In the genomic region with DNA sequence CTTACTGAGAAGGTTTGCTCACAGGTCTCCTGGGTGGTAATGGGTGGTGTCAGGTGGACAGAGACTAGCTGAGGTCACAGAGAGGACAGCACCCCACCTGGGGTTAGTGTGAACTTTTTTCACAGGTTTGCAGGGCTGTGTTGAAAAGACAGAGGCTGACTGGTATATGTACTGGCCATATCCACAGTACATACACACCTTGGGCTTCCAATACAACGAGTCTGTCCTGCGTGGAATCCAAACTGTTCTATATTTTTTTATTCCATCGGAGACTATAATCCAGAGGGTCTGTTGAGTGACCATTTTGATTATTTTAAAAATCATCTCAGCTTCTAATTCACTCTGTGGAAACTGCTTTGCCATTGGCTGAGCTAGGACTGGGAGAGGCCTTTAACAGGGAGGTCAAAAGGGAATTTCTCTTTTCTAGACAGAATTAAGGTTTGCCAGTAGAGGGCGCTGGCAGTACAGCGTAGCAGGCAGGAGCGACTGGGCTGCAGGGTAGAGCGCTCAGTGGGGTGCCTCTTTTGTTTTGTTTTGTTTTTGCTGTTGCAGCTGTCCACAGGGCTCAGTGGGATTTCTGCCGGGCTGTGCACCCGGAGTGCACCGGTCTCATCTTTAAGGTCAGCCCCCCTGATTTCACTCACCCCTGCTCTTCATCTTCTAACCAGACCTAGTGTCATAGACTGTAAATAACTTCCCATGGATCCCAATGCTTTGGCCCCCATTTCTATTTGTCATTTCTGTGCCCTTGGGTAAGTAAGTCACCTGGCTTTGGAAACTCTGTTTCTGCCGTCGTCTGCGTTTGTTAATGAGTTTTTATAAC, we compare ENCODE assay signal across 8 mouse cellular contexts. TPM values are rescaled to one million over a fixed set of nuclear protein-coding genes. Genes with fewer than 3 reads are reported as not detected.
A peak's percentile ranks its signal among the peaks of the same experiment; 100 is the strongest.
DNase-seq lines count a peak whose midpoint lies in the region; ATAC-seq and TF ChIP-seq lines count a peak whose summit lies in the region.

No protein-coding gene starts in this region.

- peak overlapping the region; percentile 51; the same call in 1 of the 2 replicates for H3K4me2 ChIP-seq in CH12.LX (ENCODE audit: insufficient read depth, low read depth, poor library complexity, severe bottlenecking)
- H3K4me2 ChIP-seq in lung, embryonic 14.5 days: peak overlapping the region; percentile 42

- H3K27me3 ChIP-seq in CH12.LX (replicated peaks): peaks cover 5% of the 10 kb centered on the region
- no peaks in the 10 kb centered on the region for H3K27me3 ChIP-seq in lung, embryonic 14.5 days (ENCODE audit: insufficient read depth, low read length)

- H3K4me1 ChIP-seq in CH12.LX (ENCODE audit: control insufficient read depth in 1 of 2, insufficient read depth in 2 of 2): peaks cover 0 to 3% of the 10 kb centered on the region in 2 experiments; a peak in 1 of 4 replicates
- H3K4me1 ChIP-seq in embryonic fibroblast, embryonic 13.5 days (ENCODE audit: control insufficient read depth, insufficient read depth, low read length): no peaks in the 10 kb centered on the region; the same call in 1 of the 2 replicates
- no peaks in the 10 kb centered on the region for H3K4me1 ChIP-seq in lung, embryonic 14.5 days (ENCODE audit: insufficient read depth)

- TF ChIP-seq RAD21 in CH12.LX (IDR thresholded peaks at IDR 0.05; ENCODE audit: low read depth, low read length): peak; percentile 66

- in situ Hi-C loops in CH12.LX (cut with MboI; ENCODE audit: low pct_ligation_motif_present, low pct_unique_long_range_greater_than_20kb, low sequenced_read_pairs): no loop called here

- no peaks in the 10 kb centered on the region for H3K36me3 ChIP-seq in CH12.LX (replicated peaks in 1 of 2; ENCODE audit: control insufficient read depth in 1 of 2, insufficient read depth in 1 of 2, low read length in 1 of 2)
- H3K36me3 ChIP-seq in lung, embryonic 14.5 days (ENCODE audit: insufficient read depth): no peaks in the 10 kb centered on the region

- TF ChIP-seq POLR2A in CH12.LX (IDR thresholded peaks at IDR 0.05; ENCODE audit: low read depth, low read length): no peak
- TF ChIP-seq POLR2A in brain, embryonic 14.5 days (IDR thresholded peaks at IDR 0.05; ENCODE audit: borderline replicate concordance, extremely low read depth, insufficient read depth, insufficient read length, poor library complexity, severe bottlenecking): no peak
- TF ChIP-seq POLR2A in embryonic fibroblast, embryonic 13.5 days (IDR thresholded peaks at IDR 0.05; ENCODE audit: low read depth, low read length): no peak

- dilution Hi-C loops in CH12.LX (cut with MboI; ENCODE audit: extremely low pct_ligation_motif_present, extremely low pct_unique_long_range_greater_than_20kb, low sequenced_read_pairs): no loop called here

- 21% methylated on average over 13 of the region's 13 CpGs for WGBS in lung, embryonic 14.5 days

- peak; percentile 56 to 75 for TF ChIP-seq CTCF in CH12.LX (conservative IDR thresholded peaks at IDR 0.05 in 1 of 2, IDR thresholded peaks at IDR 0.05 in 1 of 2; ENCODE audit: low read depth in 2 of 2, low read length in 2 of 2)
- TF ChIP-seq CTCF in brain, embryonic 14.5 days (IDR thresholded peaks at IDR 0.05; ENCODE audit: borderline replicate concordance, extremely low read depth, insufficient read depth, insufficient read length): peak; percentile 87
- peak; percentile 54; the same call in 1 of the 2 replicates for TF ChIP-seq CTCF in embryonic fibroblast, embryonic 13.5 days (IDR thresholded peaks at IDR 0.05; ENCODE audit: borderline replicate concordance, insufficient read depth, low read length)
- TF ChIP-seq CTCF in lung, embryonic 14.5 days (IDR thresholded peaks at IDR 0.05; ENCODE audit: low read depth): peak; percentile 78

- no peak overlapping the region for H3K9ac ChIP-seq in CH12.LX (ENCODE audit: insufficient read depth, low read depth)
- H3K9ac ChIP-seq in lung, embryonic 14.5 days: no peak overlapping the region

- no peaks in the 10 kb centered on the region for H3K9me3 ChIP-seq in CH12.LX (replicated peaks; ENCODE audit: low read length)
- no peaks in the 10 kb centered on the region for H3K9me3 ChIP-seq in lung, embryonic 14.5 days (ENCODE audit: low read depth, low read length)

- peak; percentile 65 for DNase-seq in CH12.LX (ENCODE audit: extremely low read depth)
- DNase-seq in brain, embryonic 14.5 days (ENCODE audit: low read depth): peak; percentile 87
- DNase-seq in heart, postnatal 36 days: peak; percentile 27 to 34
- peak; percentile 37 to 87 for DNase-seq in layer of hippocampus, adult 18-20 months (ENCODE audit: low spot score in 2 of 2)
- DNase-seq in lung, embryonic 14.5 days: peak; percentile 88
- peak; percentile 17 for DNase-seq in ovary, adult 18-20 months (ENCODE audit: low spot score)
- peak; percentile 6 to 22 for DNase-seq in thymus, postnatal 36 days

- no peak overlapping the region for H3K4me3 ChIP-seq in CH12.LX (replicated peaks in 1 of 3; ENCODE audit: low read depth in 2 of 3, low read length in 2 of 3, poor library complexity in 1 of 3)
- no peak overlapping the region for H3K4me3 ChIP-seq in embryonic fibroblast, embryonic 13.5 days (ENCODE audit: insufficient read depth, low read length)
- no peak overlapping the region for H3K4me3 ChIP-seq in lung, embryonic 14.5 days (ENCODE audit: low read depth, low read length)

- TF ChIP-seq EP300 in CH12.LX (IDR thresholded peaks at IDR 0.05; ENCODE audit: low read length): no peak

- intact Hi-C loops in heart, postnatal 36 days (cut with DNase I): loop anchor here (1.0 to 10.0 kb wide), 2 partner anchors 48 to 207 kb away; partner anchors contain the start of gene Gm49358

- ATAC-seq in lung, embryonic 14.5 days (ENCODE audit: insufficient read depth): peak; percentile 79

- no peak overlapping the region for H3K27ac ChIP-seq in CH12.LX (ENCODE audit: insufficient read depth, low read depth)
- no peak overlapping the region for H3K27ac ChIP-seq in embryonic fibroblast, embryonic 13.5 days (ENCODE audit: insufficient read depth, low read length)
- no peak overlapping the region for H3K27ac ChIP-seq in lung, embryonic 14.5 days (ENCODE audit: low read depth)

- no peaks in the 10 kb centered on the region for H3K79me2 ChIP-seq in CH12.LX (replicated peaks; ENCODE audit: control insufficient read depth, extremely low read depth, insufficient read depth, poor library complexity, severe bottlenecking)

TF ChIP-seq in CH12.LX, 34 proteins besides CTCF, POLR2A, EP300 and RAD21:
- TF ChIP-seq SMC3 (IDR thresholded peaks at IDR 0.05; ENCODE audit: low read depth, low read length) (peak; percentile 33; the same call in 1 of the 2 replicates), MAZ (IDR thresholded peaks at IDR 0.05; ENCODE audit: low read depth, low read length) (no peak), MAFK (IDR thresholded peaks at IDR 0.05; ENCODE audit: insufficient replicate concordance, low read length) (no peak), USF2 (conservative IDR thresholded peaks at IDR 0.05; ENCODE audit: low read depth, low read length) (no peak), SIN3A (IDR thresholded peaks at IDR 0.05; ENCODE audit: low read length) (no peak)

RNA-seq across cellular contexts. Expression of gene Stab2, which starts 35.9 kb away (rescaled TPM):
- total RNA-seq in CH12.LX (2012; rRNA removed) (not detected in 2 replicates), CH12.LX (2014; rRNA removed) (not detected in 2 replicates)
- polyA plus RNA-seq in CH12.LX (2012; ENCODE audit: insufficient read length, low read depth): 0.09 and 0.12 TPM in 2 replicates
- polyA plus RNA-seq in brain, embryonic 14.5 days (2012; rRNA removed): 0.14 and 0.16 TPM in 2 replicates
- not detected in 2 replicates for polyA plus RNA-seq in embryonic fibroblast, embryonic 13.5 days (2011; ENCODE audit: insufficient read length, low read depth, missing spikeins)
- under 1 TPM; 0.05 to 0.19 TPM for total RNA-seq in heart, postnatal 36 days (2021)
- total RNA-seq in layer of hippocampus, adult 18-20 months (2021): under 1 TPM; 0.40 to 0.41 TPM
- 5.0 and 5.8 TPM in 2 replicates for polyA plus RNA-seq in lung, embryonic 14.5 days (2014; fragmentation: Nextera tagmentation; extraction: Ambion mirVana)

Comparison
In these comparisons a context has a peak if more than half of its experiments do, and no peak if none do; other contexts are left out.
1. DNase-seq: peak in every context shown above with its lines; median percentile 88 in lung, embryonic 14.5 days; 87 in brain, embryonic 14.5 days; 65 in CH12.LX; 62 in layer of hippocampus, adult 18-20 months; 30 in heart, postnatal 36 days; 17 in ovary, adult 18-20 months; 14 in thymus, postnatal 36 days.